Mouse (Mus musculus): Measurements from ENCODE around the gene Dbil5. TPM values are rescaled to one million over a fixed set of nuclear protein-coding genes. Genes with fewer than 3 reads are reported as not detected.
A peak's percentile ranks its signal among the peaks of the same experiment; 100 is the strongest.
"Not testable (repeated sequence)": the region's sequence is repeated elsewhere in the genome, so short reads cannot be mapped to it uniquely, and the experiment has no call there.

The Dbil5 gene
- polyA plus RNA-seq, 1 experiment: not detected

DNA sequence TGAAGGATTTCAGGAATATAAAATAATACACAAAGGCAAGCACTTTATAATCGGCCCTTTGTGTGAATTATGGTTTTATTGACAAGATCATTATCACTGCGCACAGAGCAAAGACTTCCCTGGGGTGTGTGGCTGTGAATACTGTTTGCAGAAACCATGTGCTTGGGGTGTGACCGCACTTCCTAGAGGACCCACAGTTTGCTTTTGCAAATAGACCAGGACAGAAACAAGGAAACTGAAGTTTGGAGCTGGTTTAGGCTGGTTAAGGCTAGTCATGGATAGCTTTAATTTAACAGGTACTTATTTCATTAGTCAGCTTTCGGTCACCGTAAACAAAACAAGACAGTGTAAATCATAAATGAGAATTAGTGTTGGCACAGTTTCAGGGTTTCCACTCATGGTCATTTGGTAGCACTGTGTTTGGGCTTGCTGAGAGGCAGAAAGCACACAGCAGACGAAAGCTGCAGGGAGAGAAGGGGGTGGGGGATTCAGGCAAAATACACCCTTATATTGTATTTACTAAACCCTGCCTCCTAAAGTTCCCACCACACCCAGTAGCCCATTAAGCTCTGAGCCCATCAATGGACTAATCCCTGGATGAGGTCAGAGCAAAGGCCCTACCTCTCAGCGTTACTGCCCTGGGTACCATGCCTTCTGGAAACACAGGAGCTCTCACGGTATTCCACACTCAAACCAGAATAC lies 21.0 kb upstream of the Dbil5 start:
- 79% methylated on average over 8 of the region's 8 CpGs for WGBS
- Histone ChIP-seq H3K4me3 (replicated peaks; ENCODE audit: control insufficient read depth, low read depth, low read length) (no peak overlapping the region), H3K27ac (ENCODE audit: control insufficient read depth, insufficient read depth, low read depth, low read length, poor library complexity) (no peak overlapping the region), H3K4me1 (ENCODE audit: control insufficient read depth, insufficient read depth, low read length) (no peaks in the 10 kb centered on the region)
- TF ChIP-seq CTCF (IDR thresholded peaks at IDR 0.05; ENCODE audit: control insufficient read depth, insufficient read depth, low read length) (no peak), POLR2A (IDR thresholded peaks at IDR 0.05; ENCODE audit: borderline replicate concordance, control insufficient read depth, low read depth, low read length) (no peak)

- H3K4me1 ChIP-seq (ENCODE audit: control insufficient read depth, insufficient read depth, low read length): no peaks in the 10 kb centered on the region
- H3K4me3 ChIP-seq (replicated peaks; ENCODE audit: control insufficient read depth, low read depth, low read length): no peak overlapping the region
- TF ChIP-seq POLR2A (IDR thresholded peaks at IDR 0.05; ENCODE audit: borderline replicate concordance, control insufficient read depth, low read depth, low read length): no peak
- TF ChIP-seq CTCF (IDR thresholded peaks at IDR 0.05; ENCODE audit: control insufficient read depth, insufficient read depth, low read length): no peak
- no peak overlapping the region for H3K27ac ChIP-seq (ENCODE audit: control insufficient read depth, insufficient read depth, low read depth, low read length, poor library complexity)
- WGBS: 73% methylated on average over 8 of the region's 8 CpGs
Measured at GRCm38 (mm10) chr11:76196977-76197469, 20.4 kb upstream of the Dbil5 start.

DNA sequence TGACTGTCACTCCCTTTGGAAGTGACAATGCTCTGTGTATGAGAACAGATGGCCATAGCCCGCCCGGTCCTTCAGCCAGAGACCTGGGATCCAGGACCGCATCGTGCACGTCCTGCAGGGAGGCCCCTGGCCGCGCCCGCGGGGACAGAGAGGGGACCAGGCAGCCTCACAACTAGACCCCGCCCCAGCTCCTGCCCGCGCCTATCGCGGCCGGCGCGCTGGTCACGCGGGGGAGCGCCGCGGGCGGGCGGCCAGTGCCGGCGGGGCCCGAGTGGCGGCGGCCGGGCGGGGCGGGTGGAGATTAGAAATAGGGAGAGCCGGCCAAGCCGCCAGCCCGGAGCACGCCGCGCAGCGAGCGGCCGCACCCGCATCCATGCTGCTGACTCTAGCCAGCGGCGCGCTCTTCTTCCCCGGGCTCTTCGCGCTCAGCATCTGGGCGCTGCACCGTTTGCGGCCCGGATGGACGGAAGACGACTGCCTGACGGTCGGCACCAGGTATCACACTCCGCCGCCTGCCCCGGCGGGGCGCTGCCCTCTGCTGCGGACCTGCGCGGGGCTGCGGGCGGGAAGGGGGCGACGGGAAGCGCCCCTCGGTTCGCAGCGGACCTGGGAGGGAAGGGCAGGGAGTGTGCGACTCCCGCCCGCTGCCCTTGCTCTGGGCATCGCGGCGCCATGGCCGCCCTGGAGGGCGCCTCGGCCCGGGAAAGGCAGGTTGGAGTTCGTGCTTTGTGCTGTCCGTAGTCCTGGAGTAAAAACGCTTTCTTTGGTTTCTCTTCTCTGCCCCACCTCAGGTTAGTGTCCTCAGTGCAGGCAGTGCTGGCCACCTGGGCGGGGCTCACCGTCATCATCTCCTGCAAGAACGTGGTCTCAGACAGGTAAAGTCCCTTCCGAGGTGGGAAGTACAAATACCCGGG lies 15.4 kb upstream of the Dbil5 start:
- Histone ChIP-seq H3K4me1 (ENCODE audit: control insufficient read depth, insufficient read depth, low read length) (no peaks in the 10 kb centered on the region), H3K27ac (ENCODE audit: control insufficient read depth, insufficient read depth, low read depth, low read length, poor library complexity) (no peak overlapping the region), H3K4me3 (replicated peaks; ENCODE audit: control insufficient read depth, low read depth, low read length) (peak overlapping the region; percentile 74)
- under 1% methylated on average over 90 of the region's 90 CpGs for WGBS
- no peak for TF ChIP-seq CTCF (IDR thresholded peaks at IDR 0.05; ENCODE audit: control insufficient read depth, insufficient read depth, low read length)
- TF ChIP-seq POLR2A (IDR thresholded peaks at IDR 0.05; ENCODE audit: borderline replicate concordance, control insufficient read depth, low read depth, low read length): 0 out of 2 replicates have a peak, but pooled peaks have one; percentile 12

- H3K27ac ChIP-seq (ENCODE audit: control insufficient read depth, insufficient read depth, low read depth, low read length, poor library complexity): no peak overlapping the region
- WGBS: 75% methylated on average over 5 of the region's 5 CpGs
- no peak for TF ChIP-seq POLR2A (IDR thresholded peaks at IDR 0.05; ENCODE audit: borderline replicate concordance, control insufficient read depth, low read depth, low read length)
- TF ChIP-seq CTCF (IDR thresholded peaks at IDR 0.05; ENCODE audit: control insufficient read depth, insufficient read depth, low read length): no peak
- no peaks in the 10 kb centered on the region for H3K4me1 ChIP-seq (ENCODE audit: control insufficient read depth, insufficient read depth, low read length)
- no peak overlapping the region for H3K4me3 ChIP-seq (replicated peaks; ENCODE audit: control insufficient read depth, low read depth, low read length)
Measured at GRCm38 (mm10) chr11:76206793-76207192, 10.6 kb upstream of the Dbil5 start.

- no peaks in the 10 kb centered on the region for H3K4me1 ChIP-seq (ENCODE audit: control insufficient read depth, insufficient read depth, low read length)
- WGBS: 79% methylated on average over 13 of the region's 13 CpGs
- H3K4me3 ChIP-seq (replicated peaks; ENCODE audit: control insufficient read depth, low read depth, low read length): no peak overlapping the region
- no peak overlapping the region for H3K27ac ChIP-seq (ENCODE audit: control insufficient read depth, insufficient read depth, low read depth, low read length, poor library complexity)
- TF ChIP-seq POLR2A (IDR thresholded peaks at IDR 0.05; ENCODE audit: borderline replicate concordance, control insufficient read depth, low read depth, low read length) (no peak), CTCF (IDR thresholded peaks at IDR 0.05; ENCODE audit: control insufficient read depth, insufficient read depth, low read length) (no peak)
Measured at GRCm38 (mm10) chr11:76210228-76210985, 7.0 kb upstream of the Dbil5 start.

- not testable (repeated sequence) for H3K4me1 ChIP-seq (ENCODE audit: control insufficient read depth, insufficient read depth, low read length); H3K27ac ChIP-seq (ENCODE audit: control insufficient read depth, insufficient read depth, low read depth, low read length, poor library complexity); H3K4me3 ChIP-seq (replicated peaks; ENCODE audit: control insufficient read depth, low read depth, low read length)
- WGBS: 95% methylated on average over 5 of the region's 6 CpGs
Measured at GRCm38 (mm10) chr11:76211595-76211994, 5.8 kb upstream of the Dbil5 start.

GRCm38 (mm10) chr11:76213841-76214240 lies 3.6 kb upstream of the Dbil5 start:
- Histone ChIP-seq H3K27ac (ENCODE audit: control insufficient read depth, insufficient read depth, low read depth, low read length, poor library complexity) (no peak overlapping the region), H3K4me3 (replicated peaks; ENCODE audit: control insufficient read depth, low read depth, low read length) (no peak overlapping the region), H3K4me1 (ENCODE audit: control insufficient read depth, insufficient read depth, low read length) (no peaks in the 10 kb centered on the region)
- 85% methylated on average over 5 of the region's 5 CpGs for WGBS
- TF ChIP-seq POLR2A (IDR thresholded peaks at IDR 0.05; ENCODE audit: borderline replicate concordance, control insufficient read depth, low read depth, low read length): no peak
- TF ChIP-seq CTCF (IDR thresholded peaks at IDR 0.05; ENCODE audit: control insufficient read depth, insufficient read depth, low read length): no peak

DNA sequence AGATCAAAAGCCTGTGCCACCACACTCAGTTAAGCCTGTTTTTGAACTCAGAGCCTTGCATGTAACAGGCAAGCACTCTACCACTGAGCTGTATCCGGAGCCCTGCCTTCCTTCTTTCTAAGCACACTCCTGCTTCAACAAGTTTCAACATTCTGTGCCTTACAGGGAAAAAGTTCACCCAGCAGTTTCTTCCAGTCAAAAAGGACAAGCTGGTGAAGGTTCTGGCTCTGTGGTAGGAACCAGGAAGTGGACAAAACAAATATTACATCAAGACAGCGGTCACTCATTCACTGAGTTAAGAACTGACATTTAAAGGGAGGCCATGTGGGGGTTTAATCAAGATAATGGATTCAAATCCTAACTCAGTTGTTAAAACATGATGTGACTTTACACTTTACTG lies 2.4 kb upstream of the Dbil5 start:
- no peak overlapping the region for H3K4me3 ChIP-seq (replicated peaks; ENCODE audit: control insufficient read depth, low read depth, low read length)
- TF ChIP-seq CTCF (IDR thresholded peaks at IDR 0.05; ENCODE audit: control insufficient read depth, insufficient read depth, low read length): no peak
- WGBS: 64% methylated on average over 2 of the region's 2 CpGs
- no peaks in the 10 kb centered on the region for H3K4me1 ChIP-seq (ENCODE audit: control insufficient read depth, insufficient read depth, low read length)
- no peak overlapping the region for H3K27ac ChIP-seq (ENCODE audit: control insufficient read depth, insufficient read depth, low read depth, low read length, poor library complexity)

All from bone marrow, adult 2 months (tissue).